Mouse (Mus musculus): Measurements from ENCODE around the gene Dcbld2. TPM values are rescaled to one million over a fixed set of nuclear protein-coding genes. Genes with fewer than 3 reads are reported as not detected.

Gene Dcbld2
- polyA plus RNA-seq, 1 experiment from 2014 or later = 5.6 TPM

DNA sequence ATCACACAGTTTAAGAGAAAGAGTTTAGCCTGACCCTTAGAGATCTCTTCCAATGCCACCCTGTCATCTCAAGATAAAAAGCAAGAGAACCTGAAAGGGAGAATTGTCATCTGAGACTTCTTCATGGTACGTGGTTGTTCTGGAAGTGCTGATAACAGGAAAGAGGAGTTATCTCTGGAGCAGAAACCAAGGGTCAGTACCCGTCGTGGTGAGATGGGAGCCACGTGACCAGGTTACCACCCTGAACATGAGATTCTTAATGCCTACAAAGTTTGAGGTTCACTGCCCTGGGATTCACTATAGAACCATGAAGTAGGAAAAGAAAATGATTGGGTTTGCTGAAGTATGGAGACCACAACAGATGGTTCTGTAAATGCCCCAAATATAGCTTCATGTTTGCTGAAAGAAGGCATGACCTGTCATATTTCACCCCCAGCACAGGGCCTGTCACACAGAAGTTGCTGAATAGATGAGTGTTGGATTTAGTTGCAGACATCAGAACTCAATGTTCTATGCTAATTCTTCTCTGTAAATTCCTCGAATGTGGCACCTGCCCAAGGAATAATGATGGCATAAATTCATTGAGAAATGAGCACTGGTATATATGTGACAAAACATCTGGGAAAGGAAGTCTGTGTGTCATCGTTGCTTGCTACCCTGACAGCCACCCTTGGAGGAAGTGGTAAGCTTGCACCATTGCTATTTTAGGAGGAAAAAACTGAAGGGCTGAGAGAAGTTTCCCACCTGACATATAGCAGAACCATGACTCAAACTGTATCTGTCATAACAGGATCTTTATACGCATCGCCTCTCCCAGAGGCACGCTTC lies 89.9 kb downstream of the Dcbld2 start:
- Histone ChIP-seq H3K4me3 (replicated peaks) (no peak overlapping the region), H3K36me3 (no peaks in the 10 kb centered on the region), H3K27me3 (replicated peaks) (no peaks in the 10 kb centered on the region), H3K9me3 (replicated peaks) (no peaks in the 10 kb centered on the region), H3K4me2 (no peak overlapping the region), H3K9ac (replicated peaks) (no peak overlapping the region), H3K27ac (replicated peaks) (peak overlapping the region; percentile 43; the same call in 1 of the 2 replicates), H3K4me1 (no peaks in the 10 kb centered on the region; the same call in 1 of the 2 replicates)
- whole genome bisulfite sequencing = 86% methylated on average over 9 of the region's 9 CpGs
- ATAC-seq (ENCODE audit: low FRiP score) = no peak

GRCm38 (mm10) chr16:58499172-58499584 lies 90.9 kb downstream of the Dcbld2 start:
- H3K4me1 ChIP-seq = no peaks in the 10 kb centered on the region; the same call in 1 of the 2 replicates
- H3K4me2 ChIP-seq = no peak overlapping the region
- H3K27me3 ChIP-seq (replicated peaks) = no peaks in the 10 kb centered on the region
- H3K4me3 ChIP-seq (replicated peaks) = no peak overlapping the region
- H3K9me3 ChIP-seq (replicated peaks) = no peaks in the 10 kb centered on the region
- ATAC-seq (ENCODE audit: low FRiP score) = no peak
- H3K36me3 ChIP-seq = no peaks in the 10 kb centered on the region
- no peak overlapping the region for H3K9ac ChIP-seq (replicated peaks)
- H3K27ac ChIP-seq (replicated peaks) = peak overlapping the region; percentile 60; the same call in 1 of the 2 replicates
- WGBS = 58% methylated on average over 1 of the region's 1 CpGs

DNA sequence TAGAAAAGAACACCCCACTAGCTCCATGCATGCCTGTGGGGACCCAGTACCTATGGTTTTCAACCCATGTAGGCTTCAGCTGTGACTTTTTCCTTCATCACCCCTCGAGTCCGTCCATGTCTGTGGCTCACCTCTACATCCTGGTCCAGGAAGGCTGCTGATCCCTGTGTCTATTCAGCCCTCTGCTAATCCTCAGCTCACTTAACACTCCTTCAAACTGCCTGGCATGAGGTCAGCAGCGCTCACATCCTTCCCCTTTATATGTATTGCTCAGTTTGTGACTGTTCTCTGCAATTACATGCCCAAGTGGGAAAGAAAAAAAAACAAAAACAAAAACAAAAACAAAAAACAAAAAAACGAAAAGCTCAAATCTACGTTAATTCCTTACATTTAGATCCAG lies 91.4 kb downstream of the Dcbld2 start:
- H3K9ac ChIP-seq (replicated peaks) = no peak overlapping the region
- no peaks in the 10 kb centered on the region; the same call in 1 of the 2 replicates for H3K4me1 ChIP-seq
- no peak overlapping the region for H3K4me2 ChIP-seq
- H3K27ac ChIP-seq (replicated peaks) = peak overlapping the region; percentile 60
- ATAC-seq (ENCODE audit: low FRiP score) = no peak
- WGBS = 92% methylated on average over 5 of the region's 5 CpGs
- no peak overlapping the region for H3K4me3 ChIP-seq (replicated peaks)
- H3K9me3 ChIP-seq (replicated peaks) = no peaks in the 10 kb centered on the region
- H3K36me3 ChIP-seq = no peaks in the 10 kb centered on the region
- no peaks in the 10 kb centered on the region for H3K27me3 ChIP-seq (replicated peaks)

- Histone ChIP-seq H3K4me1 (no peaks in the 10 kb centered on the region; the same call in 1 of the 2 replicates), H3K4me3 (replicated peaks) (no peak overlapping the region), H3K9me3 (replicated peaks) (no peaks in the 10 kb centered on the region), H3K27ac (replicated peaks) (no peak overlapping the region; the same call in 1 of the 2 replicates), H3K4me2 (no peak overlapping the region), H3K9ac (replicated peaks) (no peak overlapping the region), H3K27me3 (replicated peaks) (no peaks in the 10 kb centered on the region), H3K36me3 (no peaks in the 10 kb centered on the region)
- 45% methylated on average over 6 of the region's 6 CpGs for WGBS
- ATAC-seq (ENCODE audit: low FRiP score) = no peak
These were observed 93.6 kb downstream of the Dcbld2 start for GRCm38 (mm10) chr16:58501760-58502301.

GRCm38 (mm10) chr16:58502566-58502965 lies 94.3 kb downstream of the Dcbld2 start:
- Histone ChIP-seq H3K27me3 (replicated peaks) (no peaks in the 10 kb centered on the region), H3K27ac (replicated peaks) (no peak overlapping the region), H3K36me3 (no peaks in the 10 kb centered on the region), H3K9ac (replicated peaks) (no peak overlapping the region), H3K9me3 (replicated peaks) (no peaks in the 10 kb centered on the region), H3K4me3 (replicated peaks) (no peak overlapping the region), H3K4me2 (no peak overlapping the region), H3K4me1 (peaks cover 4% of the 10 kb centered on the region)
- WGBS = 69% methylated on average over 6 of the region's 6 CpGs
- no peak for ATAC-seq (ENCODE audit: low FRiP score)

- Histone ChIP-seq H3K36me3 (no peaks in the 10 kb centered on the region), H3K27me3 (replicated peaks) (no peaks in the 10 kb centered on the region), H3K9me3 (replicated peaks) (no peaks in the 10 kb centered on the region), H3K27ac (replicated peaks) (no peak overlapping the region), H3K9ac (replicated peaks) (no peak overlapping the region), H3K4me3 (replicated peaks) (no peak overlapping the region), H3K4me2 (no peak overlapping the region), H3K4me1 (peaks cover 5% of the 10 kb centered on the region; the same call in 1 of the 2 replicates)
- no peak for ATAC-seq (ENCODE audit: low FRiP score)
These were observed 96.7 kb downstream of the Dcbld2 start for GRCm38 (mm10) chr16:58504945-58505344.

DNA sequence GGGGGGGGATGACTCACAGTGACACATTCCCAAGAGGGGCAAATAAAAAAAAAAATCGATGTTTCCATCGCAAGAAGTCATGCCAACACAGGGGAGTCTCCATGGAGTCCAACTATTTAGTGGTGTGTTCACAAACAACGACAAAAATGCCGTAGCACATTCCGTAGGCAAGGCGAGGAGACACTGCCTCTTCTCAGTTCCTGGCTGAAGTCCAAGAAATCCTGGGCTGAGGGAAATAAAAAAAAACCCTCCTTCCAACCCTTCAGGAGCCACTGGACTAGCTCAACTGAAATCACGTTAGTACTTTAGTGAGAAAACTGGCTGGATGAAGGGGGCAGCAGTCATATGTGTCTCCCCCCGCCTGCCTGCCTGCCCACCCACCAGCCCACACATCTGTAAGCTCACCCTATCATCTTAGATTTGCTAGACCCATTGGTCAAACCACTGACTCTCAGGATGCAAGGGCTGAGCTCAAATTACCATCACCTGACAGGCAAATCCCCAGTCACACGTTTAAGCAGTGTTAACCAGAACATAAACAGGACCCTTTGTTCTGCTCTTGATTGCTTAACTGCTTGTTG lies 104.0 kb downstream of the Dcbld2 start:
- 31% methylated on average over 9 of the region's 9 CpGs for WGBS
- peak overlapping the region; percentile 5 for H3K4me2 ChIP-seq
- no peaks in the 10 kb centered on the region for H3K9me3 ChIP-seq (replicated peaks)
- no peaks in the 10 kb centered on the region for H3K36me3 ChIP-seq
- H3K4me3 ChIP-seq (replicated peaks) = no peak overlapping the region
- H3K27me3 ChIP-seq (replicated peaks) = no peaks in the 10 kb centered on the region
- no peak overlapping the region for H3K9ac ChIP-seq (replicated peaks)
- ATAC-seq (ENCODE audit: low FRiP score) = peak; percentile 27; the same call in 1 of the 2 replicates
- H3K27ac ChIP-seq (replicated peaks) = peak overlapping the region; percentile 60
- H3K4me1 ChIP-seq = peaks cover 18% of the 10 kb centered on the region

DNA sequence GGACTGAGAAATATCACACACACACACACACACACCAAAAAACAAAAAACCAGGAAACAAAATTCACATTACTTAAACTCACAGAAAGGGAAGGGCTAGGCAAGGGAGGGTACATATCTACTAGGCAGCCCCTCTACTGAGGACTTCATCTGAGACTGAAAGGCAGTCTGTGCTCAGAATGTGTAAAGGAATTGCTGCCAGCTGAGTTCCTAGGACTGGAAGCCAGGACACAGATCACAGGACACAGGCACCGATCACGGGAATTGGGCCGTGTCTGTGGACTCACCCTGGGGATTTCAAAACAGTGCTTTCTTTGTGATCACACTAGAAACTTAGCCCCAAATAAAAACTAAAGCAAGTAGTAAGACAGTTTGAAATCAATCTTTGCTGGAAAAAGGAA lies 104.6 kb downstream of the Dcbld2 start:
- H3K27me3 ChIP-seq (replicated peaks) = no peaks in the 10 kb centered on the region
- H3K4me2 ChIP-seq = no peak overlapping the region
- ATAC-seq (ENCODE audit: low FRiP score) = peak; percentile 79
- H3K9ac ChIP-seq (replicated peaks) = no peak overlapping the region
- H3K4me1 ChIP-seq = peaks cover 15% of the 10 kb centered on the region
- H3K9me3 ChIP-seq (replicated peaks) = no peaks in the 10 kb centered on the region
- peak overlapping the region; percentile 60 for H3K27ac ChIP-seq (replicated peaks)
- H3K36me3 ChIP-seq = no peaks in the 10 kb centered on the region
- WGBS = 28% methylated on average over 3 of the region's 3 CpGs
- H3K4me3 ChIP-seq (replicated peaks) = no peak overlapping the region

DNA sequence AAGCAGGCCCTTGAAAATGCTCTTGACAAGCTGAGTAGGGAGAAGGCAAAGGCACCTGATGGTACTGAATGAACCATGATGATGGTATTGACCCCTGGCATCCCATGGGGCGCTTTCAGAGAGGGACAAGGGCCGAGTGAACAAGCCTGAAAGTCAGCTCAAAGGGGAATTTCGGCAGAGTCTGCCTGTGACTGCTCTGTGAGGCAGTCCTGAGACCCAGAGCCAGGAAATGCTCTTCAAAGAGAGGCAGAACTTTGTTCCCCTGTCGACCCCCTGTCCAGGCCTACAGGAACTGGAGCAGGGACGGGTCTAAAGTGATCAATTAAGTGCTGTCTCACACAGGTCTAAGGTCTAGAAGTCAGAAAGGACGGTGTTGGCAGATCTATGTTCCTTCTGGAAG lies 105.5 kb downstream of the Dcbld2 start:
- Histone ChIP-seq H3K27me3 (replicated peaks) (no peaks in the 10 kb centered on the region), H3K9ac (replicated peaks) (no peak overlapping the region), H3K27ac (replicated peaks) (peak overlapping the region; percentile 60), H3K4me1 (peaks cover 15% of the 10 kb centered on the region), H3K9me3 (replicated peaks) (no peaks in the 10 kb centered on the region), H3K4me2 (no peak overlapping the region), H3K4me3 (replicated peaks) (no peak overlapping the region), H3K36me3 (no peaks in the 10 kb centered on the region)
- WGBS = 43% methylated on average over 6 of the region's 6 CpGs
- ATAC-seq (ENCODE audit: low FRiP score) = no peak

GRCm38 (mm10) chr16:58514565-58514964 lies 106.3 kb downstream of the Dcbld2 start:
- no peak overlapping the region for H3K4me2 ChIP-seq
- no peak overlapping the region for H3K4me3 ChIP-seq (replicated peaks)
- H3K4me1 ChIP-seq = peaks cover 15% of the 10 kb centered on the region
- no peak overlapping the region for H3K27ac ChIP-seq (replicated peaks)
- no peak for ATAC-seq (ENCODE audit: low FRiP score)
- WGBS = 92% methylated on average over 9 of the region's 9 CpGs
- no peaks in the 10 kb centered on the region for H3K36me3 ChIP-seq
- H3K27me3 ChIP-seq (replicated peaks) = no peaks in the 10 kb centered on the region
- no peak overlapping the region for H3K9ac ChIP-seq (replicated peaks)
- no peaks in the 10 kb centered on the region for H3K9me3 ChIP-seq (replicated peaks)

GRCm38 (mm10) chr16:58516161-58516560 lies 107.9 kb downstream of the Dcbld2 start:
- H3K4me3 ChIP-seq (replicated peaks) = no peak overlapping the region
- H3K9me3 ChIP-seq (replicated peaks) = no peaks in the 10 kb centered on the region
- 94% methylated on average over 2 of the region's 2 CpGs for WGBS
- 0 out of 2 replicates have a peak, but pooled peaks cover 3% of the 10 kb centered on the region for H3K27me3 ChIP-seq (replicated peaks)
- ATAC-seq (ENCODE audit: low FRiP score) = no peak
- no peak overlapping the region for H3K9ac ChIP-seq (replicated peaks)
- no peak overlapping the region for H3K27ac ChIP-seq (replicated peaks)
- no peak overlapping the region for H3K4me2 ChIP-seq
- H3K4me1 ChIP-seq = peaks cover 15% of the 10 kb centered on the region
- no peaks in the 10 kb centered on the region for H3K36me3 ChIP-seq

All from neural tube, embryonic 15.5 days (tissue).